Mouse (Mus musculus) limb, embryonic 15.5 days (tissue): ENCODE measurements around the gene Ptgs1. TPM values are rescaled to one million over a fixed set of nuclear protein-coding genes. Genes with fewer than 3 reads are reported as not detected.

ENCODE experiments used
- ATAC-seq: fragments of 200-750 bp; cut with Nextera tagmentation; 2 replicates; pipeline ENCODE4 v1.8.0; 2017; ENCODE audit warnings: low read depth, moderate TSS enrichment; ENCODE audit not compliant: insufficient number of reproducible peaks, low FRiP score, low TSS enrichment
- H3K27ac ChIP-seq: fragments of 300-500 bp; sonication (generic); 2 replicates; pipeline ENCODE4 v1.5.1; 2015; ENCODE audit warnings: moderate library complexity, mild to moderate bottlenecking, inconsistent platforms
- H3K27me3 ChIP-seq: fragments of 300-500 bp; sonication (generic); 2 replicates; pipeline ENCODE4 v1.6.1; 2015; ENCODE audit warnings: inconsistent platforms
- H3K36me3 ChIP-seq: fragments of 300-500 bp; sonication (generic); 2 replicates; pipeline ENCODE4 v1.6.1; 2015; ENCODE audit warnings: inconsistent platforms
- H3K4me1 ChIP-seq: fragments of 300-500 bp; sonication (generic); 2 replicates; pipeline ENCODE4 v1.6.1; 2015; ENCODE audit warnings: inconsistent platforms
- H3K4me2 ChIP-seq: fragments of 300-500 bp; sonication (generic); 2 replicates; pipeline ENCODE4 v1.6.1; 2015; ENCODE audit warnings: mild to moderate bottlenecking, inconsistent platforms
- H3K4me3 ChIP-seq: fragments of 300-500 bp; sonication (generic); 2 replicates; pipeline ENCODE4 v1.5.1; 2015; ENCODE audit warnings: mild to moderate bottlenecking, inconsistent platforms
- H3K9ac ChIP-seq: fragments of 300-500 bp; sonication (generic); 2 replicates; pipeline ENCODE4 v1.6.1; 2015; ENCODE audit warnings: inconsistent platforms
- H3K9me3 ChIP-seq: fragments of 300-500 bp; sonication (generic); 2 replicates; pipeline ENCODE4 v1.6.1; 2016; ENCODE audit warnings: inconsistent platforms
- WGBS: fragments of 180-500 bp; shearing (Covaris S2); methylation state at CpG from one replicate; pipeline ENCODE4 v1.1.7; 2015; 5-methylcytosine and 5-hydroxymethylcytosine counted together
- polyA plus RNA-seq: library from polyadenylated mRNA; unstranded; fragments of >200 nt; fragmentation: Nextera tagmentation; extraction: Ambion mirVana; gene quantifications from 2 replicates; pipeline ENCODE4 v1.2.1, GENCODE M21; 2015

Ptgs1 gene
- polyA plus RNA-seq, 1 experiment from 2014 or later = 21.8 TPM

DNA sequence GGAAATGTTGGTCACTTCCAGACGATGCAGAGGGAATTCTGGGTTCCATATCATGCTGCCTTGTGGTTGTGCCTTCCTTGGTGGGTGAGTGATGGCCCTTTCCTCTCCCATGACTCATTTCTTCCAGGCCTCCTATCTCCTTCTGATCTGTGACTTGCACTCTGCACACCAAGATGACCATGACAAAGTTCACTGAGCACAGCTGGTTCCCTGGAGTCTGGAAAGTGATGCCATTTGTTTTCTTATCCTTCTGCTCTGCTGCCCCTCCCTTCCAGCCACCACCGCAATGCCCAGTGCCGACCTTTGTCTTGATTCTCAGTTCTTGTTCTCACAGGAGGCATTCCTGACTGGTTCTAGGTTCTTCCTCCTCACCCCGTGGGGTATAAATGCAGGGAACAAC, 29.2 kb downstream of the Ptgs1 start:
- Histone ChIP-seq H3K9me3 (no peaks in the 10 kb centered on the region), H3K27ac (no peak overlapping the region), H3K4me3 (no peak overlapping the region), H3K4me1 (no peaks in the 10 kb centered on the region), H3K4me2 (no peak overlapping the region), H3K9ac (no peak overlapping the region), H3K36me3 (no peaks in the 10 kb centered on the region), H3K27me3 (no peaks in the 10 kb centered on the region)
- no peak for ATAC-seq
- WGBS = 79% methylated on average over 4 of the region's 4 CpGs

GRCm38 (mm10) chr2:36259798-36260540, 29.7 kb downstream of the Ptgs1 start:
- no peak for ATAC-seq
- WGBS = 78% methylated on average over 6 of the region's 6 CpGs
- H3K4me3 ChIP-seq = no peak overlapping the region

DNA sequence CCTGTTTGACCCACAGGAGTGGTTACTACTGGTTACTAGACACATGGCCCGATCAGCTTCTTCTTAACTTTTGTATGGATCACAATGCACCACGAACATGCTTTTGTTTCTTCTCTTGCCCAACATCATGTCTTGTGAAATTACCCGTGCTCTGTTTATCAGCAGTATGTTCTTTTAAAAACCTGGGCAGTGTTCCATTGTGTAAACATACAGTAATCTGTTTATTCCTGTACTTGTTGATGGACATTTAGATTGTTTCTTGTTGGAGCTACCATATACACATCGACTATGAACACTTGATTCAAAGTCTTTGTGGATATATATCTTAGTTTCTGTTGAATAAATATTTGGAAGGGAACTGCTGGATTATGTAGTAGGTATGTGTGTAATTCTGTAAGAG, 31.8 kb downstream of the Ptgs1 start:
- Histone ChIP-seq H3K27me3 (no peaks in the 10 kb centered on the region), H3K27ac (no peak overlapping the region), H3K9me3 (no peaks in the 10 kb centered on the region), H3K4me3 (no peak overlapping the region), H3K9ac (no peak overlapping the region), H3K4me2 (no peak overlapping the region), H3K36me3 (no peaks in the 10 kb centered on the region), H3K4me1 (no peaks in the 10 kb centered on the region)
- ATAC-seq = no peak
- WGBS = 83% methylated on average over 4 of the region's 4 CpGs

More at GRCm38 (mm10) chr2:36259798-36260540, 29.7 kb downstream of the Ptgs1 start:
- Histone ChIP-seq H3K36me3 (no peaks in the 10 kb centered on the region), H3K4me2 (no peak overlapping the region), H3K4me1 (no peaks in the 10 kb centered on the region), H3K27ac (no peak overlapping the region), H3K9me3 (no peaks in the 10 kb centered on the region), H3K9ac (no peak overlapping the region), H3K27me3 (no peaks in the 10 kb centered on the region)

DNA sequence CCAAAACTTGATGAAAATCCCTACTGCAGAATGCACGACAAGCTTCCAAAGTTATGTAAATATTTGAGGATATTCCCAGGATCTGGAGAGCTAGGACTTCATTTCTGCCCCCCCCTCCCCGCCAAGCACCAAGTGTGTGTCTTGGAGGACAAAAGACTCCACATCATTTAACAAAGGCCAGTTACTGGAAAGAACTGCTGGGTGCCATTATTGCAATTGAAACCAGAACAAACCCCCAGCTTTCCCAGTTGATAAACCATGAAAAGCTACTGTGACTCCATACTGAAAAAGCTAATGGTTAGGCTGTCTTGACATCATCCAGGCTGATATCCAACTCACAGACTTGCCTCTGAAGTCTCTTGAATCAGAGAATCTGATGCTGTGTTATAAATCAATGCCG, 39.2 kb downstream of the Ptgs1 start:
- ATAC-seq = no peak
- Histone ChIP-seq H3K4me2 (no peak overlapping the region), H3K4me3 (no peak overlapping the region), H3K27ac (no peak overlapping the region), H3K36me3 (no peaks in the 10 kb centered on the region), H3K9ac (no peak overlapping the region), H3K27me3 (no peaks in the 10 kb centered on the region), H3K9me3 (no peaks in the 10 kb centered on the region), H3K4me1 (no peaks in the 10 kb centered on the region)
- WGBS = 75% methylated on average over 3 of the region's 3 CpGs

GRCm38 (mm10) chr2:36270186-36270585, 40.0 kb downstream of the Ptgs1 start:
- no peak overlapping the region for H3K4me2 ChIP-seq
- 45% methylated on average over 2 of the region's 2 CpGs for WGBS
- H3K9me3 ChIP-seq = no peaks in the 10 kb centered on the region
- no peaks in the 10 kb centered on the region for H3K36me3 ChIP-seq
- no peak overlapping the region for H3K4me3 ChIP-seq
- H3K27ac ChIP-seq = no peak overlapping the region
- H3K27me3 ChIP-seq = no peaks in the 10 kb centered on the region
- H3K9ac ChIP-seq = no peak overlapping the region
- no peaks in the 10 kb centered on the region for H3K4me1 ChIP-seq
- ATAC-seq = no peak

DNA sequence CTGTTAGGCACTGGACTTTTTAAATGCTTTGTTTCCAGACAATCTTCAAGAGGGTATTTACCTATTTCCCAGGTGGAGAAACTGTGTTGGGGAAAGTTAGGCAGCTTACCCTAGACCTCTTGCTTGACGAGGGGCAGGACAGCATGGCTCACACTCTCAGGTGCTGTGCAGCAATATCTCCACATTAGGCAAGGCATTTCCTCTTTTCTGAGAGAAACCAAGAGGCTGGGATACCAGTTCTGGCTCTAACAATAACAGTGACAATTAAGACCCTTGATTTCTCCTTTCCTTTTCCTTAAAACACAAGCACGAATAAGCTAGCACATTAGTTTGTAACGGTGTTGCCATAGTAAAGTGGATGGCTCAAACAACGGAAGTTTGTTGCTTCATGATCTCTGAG, 40.9 kb downstream of the Ptgs1 start:
- ATAC-seq = no peak
- Histone ChIP-seq H3K27ac (no peak overlapping the region), H3K27me3 (no peaks in the 10 kb centered on the region), H3K9ac (no peak overlapping the region), H3K9me3 (no peaks in the 10 kb centered on the region), H3K4me3 (no peak overlapping the region), H3K4me1 (no peaks in the 10 kb centered on the region), H3K36me3 (no peaks in the 10 kb centered on the region), H3K4me2 (no peak overlapping the region)
- 75% methylated on average over 4 of the region's 4 CpGs for WGBS

DNA sequence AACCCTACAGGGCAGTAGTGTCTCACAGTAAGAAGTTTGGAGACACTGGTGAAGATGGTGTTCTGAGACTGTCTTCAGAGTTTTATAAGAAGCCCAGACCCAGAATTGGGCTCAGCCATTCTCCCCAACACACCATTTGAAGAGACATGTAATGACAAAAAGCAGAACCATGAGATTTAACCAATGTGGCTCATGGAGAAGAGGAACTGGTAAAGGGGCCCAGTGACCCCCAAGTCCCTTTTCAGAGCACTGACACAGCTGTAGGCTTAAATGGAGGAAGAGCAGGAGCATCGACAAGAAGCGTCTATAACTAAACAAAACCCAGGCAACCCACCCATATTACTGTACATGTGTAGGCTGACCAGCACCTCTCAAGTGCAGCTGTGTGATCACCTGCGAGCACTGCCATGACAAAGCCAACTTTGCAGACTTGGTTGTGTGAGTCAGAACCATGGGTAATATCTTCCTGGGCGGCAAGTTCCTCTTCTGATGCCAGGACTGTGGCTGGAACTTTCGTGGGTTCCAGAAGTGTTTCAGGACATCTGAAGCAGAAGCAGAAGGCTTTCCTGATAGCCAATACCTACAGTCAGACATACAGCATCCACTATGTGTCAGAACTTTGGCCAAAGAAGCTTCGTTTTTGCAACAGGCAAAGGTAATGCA, 42.2 kb downstream of the Ptgs1 start:
- no peak overlapping the region for H3K9ac ChIP-seq
- WGBS = 81% methylated on average over 6 of the region's 6 CpGs
- no peaks in the 10 kb centered on the region for H3K36me3 ChIP-seq
- H3K4me3 ChIP-seq = no peak overlapping the region
- no peak overlapping the region for H3K27ac ChIP-seq
- no peaks in the 10 kb centered on the region for H3K27me3 ChIP-seq
- no peak overlapping the region for H3K4me2 ChIP-seq
- no peaks in the 10 kb centered on the region for H3K4me1 ChIP-seq
- no peaks in the 10 kb centered on the region for H3K9me3 ChIP-seq
- no peak for ATAC-seq

DNA sequence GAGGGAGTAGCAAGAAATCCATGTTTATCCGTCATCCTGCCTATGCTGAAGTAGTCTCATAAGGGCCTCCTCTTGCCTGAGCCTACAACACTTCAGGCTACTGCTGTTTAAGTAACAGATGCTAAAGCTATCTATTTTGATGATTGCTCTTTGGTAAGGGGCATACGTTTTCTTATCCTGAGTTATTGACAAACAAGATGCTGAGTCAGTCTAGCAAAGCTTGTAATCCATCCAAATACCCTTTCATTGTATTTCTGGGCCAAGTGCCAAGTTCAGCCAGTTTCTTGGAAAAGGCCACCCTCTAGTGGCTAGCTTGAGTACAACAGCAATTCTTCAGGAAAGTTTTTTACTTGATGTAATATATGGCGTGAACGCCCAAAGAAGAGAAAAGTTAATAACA, 46.2 kb downstream of the Ptgs1 start:
- Histone ChIP-seq H3K4me3 (no peak overlapping the region), H3K27me3 (no peaks in the 10 kb centered on the region), H3K4me2 (no peak overlapping the region), H3K9ac (no peak overlapping the region), H3K36me3 (no peaks in the 10 kb centered on the region), H3K27ac (no peak overlapping the region), H3K4me1 (no peaks in the 10 kb centered on the region), H3K9me3 (no peaks in the 10 kb centered on the region)
- no peak for ATAC-seq
- 35% methylated on average over 4 of the region's 4 CpGs for WGBS

GRCm38 (mm10) chr2:36278760-36279159, 48.5 kb downstream of the Ptgs1 start:
- ATAC-seq = no peak
- no peaks in the 10 kb centered on the region for H3K9me3 ChIP-seq
- no peak overlapping the region for H3K4me2 ChIP-seq

GRCm38 (mm10) chr2:36281138-36281537, 50.9 kb downstream of the Ptgs1 start:
- H3K9ac ChIP-seq = no peak overlapping the region
- no peak for ATAC-seq
- H3K27me3 ChIP-seq = no peaks in the 10 kb centered on the region
- H3K36me3 ChIP-seq = no peaks in the 10 kb centered on the region
- no peak overlapping the region for H3K27ac ChIP-seq
- 63% methylated on average over 1 of the region's 1 CpGs for WGBS
- H3K4me2 ChIP-seq = no peak overlapping the region
- no peaks in the 10 kb centered on the region for H3K9me3 ChIP-seq
- no peaks in the 10 kb centered on the region for H3K4me1 ChIP-seq
- no peak overlapping the region for H3K4me3 ChIP-seq

More at GRCm38 (mm10) chr2:36278760-36279159, 48.5 kb downstream of the Ptgs1 start:
- H3K27ac ChIP-seq = no peak overlapping the region
- H3K9ac ChIP-seq = no peak overlapping the region
- H3K27me3 ChIP-seq = no peaks in the 10 kb centered on the region
- no peak overlapping the region for H3K4me3 ChIP-seq
- H3K4me1 ChIP-seq = no peaks in the 10 kb centered on the region
- 59% methylated on average over 3 of the region's 3 CpGs for WGBS
- no peaks in the 10 kb centered on the region for H3K36me3 ChIP-seq

GRCm38 (mm10) chr2:36282301-36282700, 52.1 kb downstream of the Ptgs1 start:
- H3K4me1 ChIP-seq = no peaks in the 10 kb centered on the region
- H3K4me2 ChIP-seq = no peak overlapping the region
- no peak overlapping the region for H3K4me3 ChIP-seq
- no peaks in the 10 kb centered on the region for H3K9me3 ChIP-seq
- H3K9ac ChIP-seq = no peak overlapping the region
- 86% methylated on average over 1 of the region's 1 CpGs for WGBS
- no peak overlapping the region for H3K27ac ChIP-seq
- ATAC-seq = no peak
- no peaks in the 10 kb centered on the region for H3K36me3 ChIP-seq
- no peaks in the 10 kb centered on the region for H3K27me3 ChIP-seq
